Mouse (Mus musculus): ENCODE measurements around the gene Mucl2.
"Not testable (repeated sequence)": the region's sequence is repeated elsewhere in the genome, so short reads cannot be mapped to it uniquely, and the experiment has no call there.

Mucl2 gene

DNA sequence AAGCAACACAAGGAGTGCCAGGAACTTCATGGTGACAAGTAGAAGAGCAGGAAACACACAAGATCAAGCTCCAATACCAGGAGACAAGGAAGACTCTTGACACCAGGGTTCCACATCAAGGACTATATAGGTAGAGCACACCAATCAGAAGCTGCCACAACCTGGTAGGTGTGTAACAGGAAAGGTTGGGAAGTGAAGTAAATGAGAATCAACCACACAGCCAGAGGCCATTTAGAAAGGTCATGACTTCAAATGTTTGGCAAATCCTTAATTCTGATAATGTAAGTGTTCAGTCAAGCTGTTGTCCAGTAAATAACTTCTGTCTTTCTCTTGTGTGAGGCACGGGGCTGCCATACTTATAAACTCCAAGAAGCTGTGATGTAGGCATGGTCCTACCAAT is at the start of gene Mucl2:
TSS of gene Mucl2 (minus strand) at position 101 of the 400 bp plus-strand sequence.
- DNase-seq (ENCODE audit: low read depth, low spot score) = no peak

DNA sequence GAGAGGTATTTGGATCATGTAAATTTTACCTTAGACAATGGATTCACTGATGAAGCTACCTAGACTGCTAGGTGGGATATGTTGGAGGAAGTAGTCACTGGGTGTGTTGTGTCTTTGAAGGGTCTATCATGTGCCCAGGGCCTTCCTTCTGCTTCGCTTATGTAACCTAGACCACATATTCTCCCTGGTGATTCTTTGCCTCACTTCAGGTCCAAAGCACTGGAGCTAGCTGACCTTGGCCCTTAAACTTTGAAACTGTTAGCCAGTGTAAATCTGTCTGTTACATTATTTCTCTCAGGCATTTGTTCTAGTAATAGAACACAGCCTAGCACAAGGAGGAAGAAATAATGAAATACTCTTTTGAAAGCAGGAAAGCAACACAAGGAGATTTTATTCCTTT is 13.9 kb upstream of the Mucl2 start:
- DNase-seq (ENCODE audit: low read depth, low spot score) = not testable (repeated sequence)
